Mouse (Mus musculus) MEL (cell line): ENCODE results near the gene Fam171a2.
A peak's percentile ranks its signal among the peaks of the same experiment; 100 is the strongest.

ENCODE experiments used
- BHLHE40 ChIP-seq: IDR thresholded peaks from 2 replicates; pipeline ENCODE4 v1.6.1; 2012; ENCODE audit warnings: low read depth, mild to moderate bottlenecking, inconsistent platforms, low read length, improper control_type of control experiment, borderline replicate concordance
- ELF1 ChIP-seq: IDR thresholded peaks from 2 replicates; pipeline ENCODE4 v1.6.1; 2014; ENCODE audit warnings: low read depth, mild to moderate bottlenecking, inconsistent platforms, low read length, improper control_type of control experiment, moderate library complexity
- EP300 ChIP-seq, 2 experiments: IDR thresholded peaks; 2 replicates each; pipeline ENCODE4 v1.6.1; 2011; ENCODE audit warnings: improper control_type of control experiment in 2 of 2, low read length in 2 of 2, low read depth in 1 of 2, mild to moderate bottlenecking in 1 of 2
- HCFC1 ChIP-seq: IDR thresholded peaks from 2 replicates; pipeline ENCODE4 v1.6.1; 2012; ENCODE audit warnings: low read depth, mild to moderate bottlenecking, inconsistent platforms, low read length, improper control_type of control experiment, moderate library complexity
- POLR2A ChIP-seq, 2 experiments: IDR thresholded peaks; 2 replicates each; pipeline ENCODE4 v1.6.1; 2011 to 2012; ENCODE audit warnings: low read length in 2 of 2, mild to moderate bottlenecking in 2 of 2, control low read depth in 1 of 2, improper control_type of control experiment in 1 of 2, low read depth in 1 of 2, moderate library complexity in 1 of 2; ENCODE audit not compliant: control insufficient read depth in 1 of 2, insufficient read depth in 1 of 2, poor library complexity in 1 of 2
- RAD21 ChIP-seq: IDR thresholded peaks from 2 replicates; pipeline ENCODE4 v1.6.1; 2011; ENCODE audit warnings: mild to moderate bottlenecking, low read depth, low read length, improper control_type of control experiment
- TBP ChIP-seq: IDR thresholded peaks from 2 replicates; pipeline ENCODE4 v1.8.0; 2011; ENCODE audit warnings: low read depth, low read length, improper control_type of control experiment

DNA sequence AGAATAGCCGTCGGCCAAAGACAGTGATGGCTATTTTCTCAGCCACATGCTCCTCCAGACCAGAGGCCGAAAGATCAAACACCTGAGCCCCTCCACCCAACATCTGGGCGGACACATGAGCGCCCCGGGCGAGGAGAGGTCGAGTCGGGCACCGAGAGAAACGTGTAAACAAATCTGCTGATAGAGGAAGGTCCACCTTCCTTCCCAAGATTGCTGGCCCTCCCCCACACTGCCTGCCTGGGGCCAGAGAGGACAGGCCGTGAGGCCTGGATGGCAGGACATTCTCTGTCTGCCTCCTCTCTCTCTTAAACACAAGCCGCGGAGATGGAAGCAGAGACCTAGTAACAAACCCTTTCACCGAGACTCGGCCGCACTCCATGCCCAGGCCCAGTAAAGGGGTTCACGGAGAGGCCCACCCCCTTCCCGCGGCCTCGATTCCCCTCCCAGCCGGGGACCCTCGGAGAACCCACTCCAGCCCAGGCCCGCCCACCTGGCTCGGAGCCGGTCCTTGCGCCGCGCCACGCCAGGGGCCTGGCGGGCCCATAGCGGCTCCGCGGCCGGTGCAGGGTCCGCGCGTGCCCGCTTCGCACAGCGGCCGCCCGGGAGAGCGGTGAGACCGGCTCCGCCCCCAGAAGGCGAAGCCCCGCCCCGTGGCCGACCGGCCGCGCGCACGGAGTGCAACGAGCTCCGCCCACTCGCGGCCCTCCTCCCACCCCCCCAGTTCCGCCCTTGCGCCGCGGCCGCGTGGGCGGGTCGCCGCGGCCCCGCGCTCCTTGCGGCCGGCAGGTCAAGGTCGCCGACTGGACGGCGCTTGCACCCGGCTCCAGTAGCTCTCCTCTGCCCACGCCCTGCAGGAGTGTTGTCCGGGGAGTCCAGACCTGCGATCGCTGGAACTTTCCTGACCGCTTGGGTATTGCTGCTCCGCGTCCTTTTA is 40.3 kb downstream of the Fam171a2 start:
- TF ChIP-seq POLR2A (IDR thresholded peaks at IDR 0.05; ENCODE audit: control insufficient read depth in 1 of 2, insufficient read depth in 1 of 2, low read depth in 1 of 2, low read length in 2 of 2, poor library complexity in 1 of 2) (peak; percentile 52 to 79; a peak in 2 of 4 replicates), TBP (no peak), RAD21 (no peak), BHLHE40 (no peak), HCFC1 (peak; percentile 58; the same call in 1 of the 2 replicates), EP300 (IDR thresholded peaks at IDR 0.05; ENCODE audit: low read depth in 1 of 2, low read length in 2 of 2) (peak; percentile 29 to 48; a peak in 2 of 4 replicates), ELF1 (peak; percentile 70)
